Mouse (Mus musculus) megakaryocyte progenitor cell, adult 5-6 weeks (primary cell): Measurements from ENCODE around the gene Slc25a21. TPM values are rescaled to one million over a fixed set of nuclear protein-coding genes. Genes with fewer than 3 reads are reported as not detected.
A peak's percentile ranks its signal among the peaks of the same experiment; 100 is the strongest.

Experiments used
- ATAC-seq: replicated peaks from 2 replicates; pipeline ENCODE4 v1.8.0; 2016; ENCODE audit warnings: mild to moderate bottlenecking, moderate TSS enrichment, inconsistent platforms; ENCODE audit not compliant: poor library complexity
- total RNA-seq, 2 experiments: library from RNA; stranded (forward) in 1 of 2; stranded (reverse) in 1 of 2; fragments of 157-497, 149-512 nt in 1 of 2; fragments of 200-1000 nt in 1 of 2; gene quantifications; 2 replicates each; pipeline versions ENCODE4 v1.2.3 to v1.2.4; 2015 to 2017

Slc25a21 gene
- total RNA-seq, 2 experiments from 2014 or later = 6.5 to 12.4 TPM

DNA sequence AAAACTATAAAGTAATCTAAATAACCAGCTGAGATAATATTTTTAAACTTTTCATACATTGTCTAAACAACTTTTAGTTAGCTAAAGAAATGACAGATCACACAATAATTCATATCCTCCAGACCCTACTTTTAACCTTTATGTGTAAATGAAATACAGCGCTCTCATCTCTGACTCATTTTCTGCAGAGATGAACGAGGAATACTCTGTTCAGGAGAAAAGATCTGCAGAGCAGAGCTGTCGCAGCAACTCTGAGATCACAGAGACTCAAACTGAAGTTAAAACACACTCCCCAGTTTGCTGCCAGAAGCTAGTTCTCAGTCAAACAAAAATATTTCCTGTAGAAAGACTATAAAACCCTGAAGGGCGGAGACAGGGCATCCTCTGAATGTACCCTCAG lies 177.5 kb downstream of the Slc25a21 start:
- ATAC-seq = no peak

GRCm38 (mm10) chr12:57016845-57017244 lies 180.4 kb downstream of the Slc25a21 start:
- no peak for ATAC-seq

- no peak for ATAC-seq
Measured at GRCm38 (mm10) chr12:57016324-57016723, 180.9 kb downstream of the Slc25a21 start.

- ATAC-seq = no peak
Measured at GRCm38 (mm10) chr12:57009010-57009409, 188.3 kb downstream of the Slc25a21 start.

DNA sequence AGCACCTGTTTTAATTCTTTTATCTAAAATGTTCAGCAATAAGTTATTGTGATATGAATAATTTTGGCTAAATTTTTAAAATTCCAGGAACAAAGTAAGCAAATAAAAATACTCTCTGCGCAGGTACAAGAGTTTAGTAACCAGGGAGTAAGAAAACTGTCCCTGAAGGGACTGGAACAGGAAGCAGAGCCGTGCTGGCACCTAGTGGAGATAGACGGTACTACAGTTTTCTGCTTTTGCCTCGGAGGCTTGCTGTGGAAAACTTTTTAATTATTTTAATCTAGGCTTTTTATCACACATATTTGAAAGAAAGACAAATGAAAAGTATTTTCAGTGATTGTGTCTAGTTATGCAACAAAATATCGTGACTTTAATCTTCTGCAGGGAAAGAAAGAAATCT lies 211.2 kb downstream of the Slc25a21 start:
- peak; percentile 95 for ATAC-seq

DNA sequence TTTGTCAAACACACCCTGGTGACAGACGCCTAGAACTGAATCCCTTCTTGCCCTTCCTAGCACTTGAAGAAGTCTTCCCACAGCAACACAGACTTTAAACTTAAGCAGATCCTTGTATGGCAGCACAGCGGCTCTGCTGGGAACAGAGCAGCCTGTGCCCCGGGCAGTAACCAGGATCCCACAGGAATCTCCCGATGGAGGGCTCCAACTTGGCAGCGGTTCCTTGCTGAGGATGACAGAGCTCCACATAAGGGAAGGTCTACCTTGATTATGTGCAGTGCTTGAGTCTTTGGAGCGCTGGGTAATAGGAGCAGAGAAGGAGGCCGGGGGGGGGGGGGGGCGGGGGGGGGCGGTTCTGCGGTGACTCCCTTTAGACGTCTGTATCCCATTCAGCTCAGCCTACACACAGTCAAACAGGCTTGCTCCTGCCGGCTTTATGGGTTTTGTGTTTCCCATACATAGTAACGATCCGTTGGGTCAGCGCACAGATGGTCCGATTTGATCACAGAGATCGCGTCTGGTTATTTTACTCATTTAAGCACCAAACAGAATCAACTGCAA lies 215.1 kb downstream of the Slc25a21 start:
- no peak for ATAC-seq

DNA sequence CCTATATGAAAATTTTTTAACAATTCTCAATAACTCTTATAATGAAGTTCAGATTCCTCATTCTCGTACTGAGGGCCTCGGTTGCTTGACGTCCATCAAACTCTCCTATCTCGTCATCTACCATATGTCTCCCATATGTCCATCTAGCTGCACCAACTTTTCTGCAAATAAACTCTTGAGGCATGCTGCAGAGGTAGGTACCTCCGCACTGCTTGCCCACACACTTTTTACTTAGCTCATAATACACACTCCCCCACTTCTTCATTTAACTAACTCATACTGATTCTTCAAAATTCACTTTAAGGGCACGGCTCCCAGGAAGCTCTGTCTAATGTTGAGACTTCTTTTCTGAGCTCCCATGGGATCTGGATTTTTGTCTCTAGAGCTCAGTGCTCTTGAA lies 222.0 kb downstream of the Slc25a21 start:
- no peak for ATAC-seq

DNA sequence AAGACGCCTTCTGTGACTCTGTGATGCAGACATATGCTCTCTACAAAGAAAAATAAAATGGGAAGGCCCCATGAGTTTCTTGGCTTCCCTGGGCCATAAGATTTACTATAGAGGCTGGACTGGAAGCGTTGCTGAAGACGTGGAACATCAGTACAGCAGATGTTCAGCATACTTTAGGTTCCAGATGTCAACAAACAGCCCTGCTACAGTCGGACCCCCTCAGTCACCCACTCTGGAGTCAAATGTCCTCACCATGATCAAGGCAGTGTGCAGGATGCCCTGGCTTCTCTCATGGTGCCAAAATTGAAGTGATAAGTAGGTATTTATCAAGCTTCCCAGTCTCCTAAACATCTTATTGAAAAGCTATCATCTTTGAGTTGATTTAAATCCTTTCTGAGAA lies 234.0 kb downstream of the Slc25a21 start:
- no peak for ATAC-seq

DNA sequence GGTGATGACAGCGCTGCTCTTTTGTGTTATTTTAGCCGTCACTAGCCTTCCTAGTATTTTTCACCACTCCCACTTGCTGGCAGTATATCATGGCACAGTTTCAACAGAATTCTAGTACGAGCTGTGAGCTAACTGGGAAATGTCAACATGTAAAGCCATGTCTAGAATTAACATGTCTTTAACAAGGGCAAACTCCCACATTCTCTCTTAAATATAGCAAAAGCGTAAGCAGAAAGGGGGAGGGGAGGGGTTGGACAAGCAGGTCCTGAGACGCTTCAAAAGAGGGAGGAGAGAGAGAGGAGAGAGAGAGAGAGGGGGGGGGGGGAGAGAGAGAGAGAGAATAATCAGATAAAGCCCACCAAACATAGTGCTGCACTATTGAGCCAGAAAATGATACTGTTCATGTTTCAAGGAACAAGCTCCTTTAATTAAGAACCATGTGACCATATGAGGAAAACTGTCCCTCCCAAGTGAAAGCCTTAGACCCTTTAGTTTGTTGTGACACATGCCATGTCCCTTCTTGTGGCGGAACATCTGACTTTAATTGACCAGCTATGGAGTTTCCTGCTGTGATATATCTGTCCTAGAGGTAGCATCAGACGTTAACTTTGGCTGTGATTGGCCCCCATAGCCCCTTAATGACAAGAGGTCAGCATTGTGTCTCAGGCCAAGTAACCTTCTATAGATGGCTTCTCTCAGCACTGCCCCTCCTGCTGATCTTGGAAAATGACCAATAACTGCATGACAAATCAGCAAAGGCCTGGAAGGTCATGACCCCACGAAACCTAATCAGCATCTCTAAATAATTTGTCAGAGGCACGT lies 237.8 kb downstream of the Slc25a21 start:
- ATAC-seq = no peak

- no peak for ATAC-seq
Measured at GRCm38 (mm10) chr12:56958244-56958643, 239.0 kb downstream of the Slc25a21 start.

DNA sequence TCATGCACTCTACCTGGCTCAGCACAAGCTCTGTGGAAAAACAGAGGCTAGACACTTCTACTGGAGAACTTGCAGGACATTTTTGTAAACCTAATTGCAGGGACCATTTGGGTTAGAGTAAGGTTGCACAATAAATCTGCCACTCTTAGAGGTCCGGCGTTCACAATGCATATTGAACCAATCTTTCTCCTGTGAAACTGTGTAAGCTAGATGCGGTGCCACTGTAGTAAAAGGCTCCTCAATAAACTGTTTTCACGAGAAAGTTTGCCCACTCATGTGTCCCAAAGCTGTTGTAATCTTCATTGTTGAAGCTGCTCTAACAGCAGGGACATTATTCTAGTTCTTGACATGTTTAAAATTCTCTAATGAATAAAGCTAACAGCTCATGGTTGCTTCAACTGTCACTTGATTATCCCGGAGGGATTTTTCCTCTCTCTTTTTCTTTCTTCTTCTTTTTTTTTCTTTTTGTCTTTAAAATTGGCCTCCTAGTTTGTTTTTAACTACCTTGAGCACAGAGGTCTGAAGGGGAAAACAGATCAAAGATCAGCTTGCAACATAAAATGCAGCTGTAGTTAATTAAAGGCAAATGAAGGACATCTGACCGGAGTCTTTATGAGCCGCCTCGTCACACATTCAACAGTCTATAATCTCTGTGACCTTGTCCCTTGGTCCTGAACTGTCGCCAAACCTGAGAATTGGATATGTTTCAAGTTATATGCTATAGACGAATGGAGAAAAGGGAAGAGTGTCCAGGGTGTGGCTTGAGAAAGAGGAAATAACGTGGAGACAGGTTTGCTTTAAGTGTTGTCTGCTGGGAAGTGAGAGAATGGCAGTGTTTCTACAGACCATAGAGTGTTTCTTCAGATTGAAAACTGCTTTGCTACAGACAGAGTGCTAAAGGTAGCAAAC lies 245.3 kb downstream of the Slc25a21 start:
- no peak for ATAC-seq

DNA sequence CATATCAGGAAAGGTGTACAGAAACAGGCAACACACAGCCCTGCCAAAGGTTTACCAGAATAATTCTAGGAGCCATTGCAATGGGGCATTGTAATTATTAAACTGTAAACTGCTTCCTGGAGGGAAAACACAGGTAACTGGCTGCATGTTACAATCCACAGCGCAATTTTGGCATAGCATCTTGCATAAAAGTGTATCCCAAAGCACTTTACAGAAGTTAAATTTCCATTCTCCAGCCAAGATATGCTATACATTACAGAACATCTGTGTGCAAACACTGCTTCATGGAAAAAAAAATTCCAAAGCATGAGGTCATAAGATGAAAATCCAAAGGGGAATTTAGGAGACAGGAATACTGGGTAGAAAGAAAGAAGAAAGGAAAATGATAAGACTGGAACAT lies 253.0 kb downstream of the Slc25a21 start:
- ATAC-seq = no peak

DNA sequence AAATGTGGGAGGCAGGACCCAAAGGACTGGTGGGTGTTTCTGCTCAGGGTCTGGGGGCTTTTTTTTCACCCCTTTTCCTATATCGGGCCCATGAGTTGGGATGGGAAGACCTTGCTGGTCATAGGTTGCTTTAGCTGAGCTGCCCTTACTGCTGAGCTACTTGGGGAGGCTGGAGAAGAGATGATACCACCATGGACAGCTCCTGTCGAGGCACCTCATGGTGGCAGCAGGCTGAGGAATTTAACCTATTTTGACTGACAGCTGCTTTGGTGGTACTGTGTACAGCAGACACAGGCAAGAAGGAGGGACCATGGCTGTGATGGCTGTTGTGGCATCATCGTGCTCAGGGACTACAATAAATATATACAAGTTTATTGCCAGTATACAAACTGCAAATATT lies 256.4 kb downstream of the Slc25a21 start:
- ATAC-seq = no peak

- no peak for ATAC-seq
Measured at GRCm38 (mm10) chr12:56918145-56918544, 279.1 kb downstream of the Slc25a21 start.

DNA sequence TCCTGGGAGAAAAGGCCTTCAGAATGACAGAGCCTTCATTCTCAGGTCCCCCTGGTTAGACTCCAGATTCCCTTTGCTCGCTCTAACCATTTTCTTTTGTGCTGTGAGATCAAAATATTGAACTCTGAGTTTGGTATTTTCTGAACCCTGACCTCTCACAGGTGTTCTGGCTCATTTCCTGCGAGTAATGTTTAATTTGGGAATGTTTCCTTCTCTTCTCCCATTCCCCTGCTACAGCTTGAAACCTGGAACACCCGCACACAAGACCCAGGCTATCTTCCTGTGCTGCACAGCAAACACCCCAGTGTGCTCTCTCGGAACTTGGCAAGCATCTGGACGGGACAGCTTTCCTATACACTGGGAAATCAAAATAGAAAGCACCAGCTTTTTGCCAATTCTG lies 290.8 kb downstream of the Slc25a21 start:
- no peak for ATAC-seq

GRCm38 (mm10) chr12:56905652-56906305 lies 291.5 kb downstream of the Slc25a21 start:
- no peak for ATAC-seq

DNA sequence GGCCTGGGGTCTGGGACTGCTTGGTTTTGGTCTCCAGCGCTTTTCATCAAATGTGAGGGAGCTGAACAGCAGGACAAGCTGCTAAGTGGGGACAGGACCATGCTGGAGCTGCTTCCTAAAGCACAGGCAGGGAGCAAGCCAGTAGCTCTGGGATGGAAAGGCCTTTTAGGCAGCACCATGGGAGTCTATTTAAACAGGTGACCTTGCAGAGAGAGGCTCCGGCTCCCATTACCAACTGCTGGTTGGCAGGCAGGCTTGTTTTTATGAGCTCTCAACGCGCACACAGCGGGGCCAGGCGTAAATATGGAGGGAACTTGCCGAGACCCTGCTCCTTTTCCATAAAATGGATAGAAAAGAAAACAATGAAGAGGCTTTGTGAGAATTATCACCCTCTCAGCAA lies 292.1 kb downstream of the Slc25a21 start:
- no peak for ATAC-seq

DNA sequence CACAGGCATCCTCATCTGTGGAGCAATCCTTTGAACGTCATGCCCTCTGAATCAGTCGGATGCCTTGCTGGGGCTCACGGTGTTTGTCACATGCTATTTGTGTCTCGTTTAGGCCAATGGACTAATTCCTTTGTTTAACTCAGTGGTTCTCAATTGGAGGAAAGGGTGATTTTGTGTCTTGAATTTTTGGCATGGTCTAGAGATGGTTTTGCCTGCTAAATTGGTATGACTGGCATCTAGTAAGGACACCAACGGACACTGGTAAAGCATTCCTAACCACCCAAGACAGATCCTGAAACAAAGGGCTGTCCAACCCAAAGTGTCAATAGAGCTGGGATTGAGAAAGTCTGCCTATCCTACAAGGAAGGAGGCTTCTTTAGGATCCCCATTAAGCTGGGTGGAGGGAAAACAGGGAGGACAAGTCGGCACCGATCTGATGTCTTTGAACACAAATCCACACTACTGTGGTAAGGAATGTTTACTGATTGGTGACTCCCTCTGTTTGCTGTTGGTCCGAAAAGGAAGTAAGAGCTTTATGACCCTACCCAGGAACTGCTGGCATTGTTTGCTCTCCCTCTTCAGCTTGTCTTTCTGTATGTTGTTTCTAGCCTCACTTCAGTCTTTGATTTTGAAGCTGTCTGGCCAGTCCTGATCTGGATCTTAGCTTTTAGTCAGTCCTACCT lies 294.4 kb downstream of the Slc25a21 start:
- ATAC-seq = no peak

- no peak for ATAC-seq
Measured at GRCm38 (mm10) chr12:56897976-56898375, 299.3 kb downstream of the Slc25a21 start.

GRCm38 (mm10) chr12:56897221-56897937 lies 299.9 kb downstream of the Slc25a21 start:
- ATAC-seq = no peak
